Mouse (Mus musculus) small intestine, adult 2 months (tissue): ENCODE measurements at regions not wholly inside any gene's neighbourhood (a gene's known extent, or its start where the extent isn't known, plus 50 kb on each side); places are given as distances from the start of the nearest gene placed in this dataset.

Experiments used
- H3K27ac ChIP-seq: fragments of 200-500 bp; 2 replicates; pipeline ENCODE4 v1.5.1; 2012; ENCODE audit warnings: low read depth, low read length, control low read depth, inconsistent platforms; ENCODE audit not compliant: insufficient read depth
- H3K27me3 ChIP-seq: fragments of 200-500 bp; 2 replicates; pipeline ENCODE4 v1.6.1; 2012; ENCODE audit warnings: mild to moderate bottlenecking, moderate library complexity, low read length, inconsistent platforms; ENCODE audit not compliant: control insufficient read depth, insufficient read depth
- H3K36me3 ChIP-seq: fragments of 200-500 bp; 2 replicates; pipeline ENCODE4 v1.6.1; 2012; ENCODE audit warnings: mild to moderate bottlenecking, low read length, control low read depth, inconsistent platforms; ENCODE audit not compliant: control insufficient read depth, insufficient read depth
- H3K4me1 ChIP-seq: fragments of 200-500 bp; 2 replicates; pipeline ENCODE4 v1.6.1; 2012; ENCODE audit warnings: low read length, inconsistent platforms, mixed read lengths; ENCODE audit not compliant: control insufficient read depth, insufficient read depth, insufficient read length
- H3K4me3 ChIP-seq: fragments of 200-500 bp; 2 replicates; pipeline ENCODE4 v1.5.1; 2012; ENCODE audit warnings: low read depth, mild to moderate bottlenecking, control low read depth, inconsistent platforms, low read length, moderate library complexity
- CTCF ChIP-seq: fragments of 200-500 bp; IDR thresholded peaks from 2 replicates; pipeline ENCODE4 v1.5.1; 2012; ENCODE audit warnings: low read depth, mild to moderate bottlenecking, control low read depth, inconsistent platforms, low read length, moderate library complexity, mixed read lengths; ENCODE audit not compliant: insufficient replicate concordance, insufficient read length; ENCODE audit errors: extremely low read depth
- POLR2A ChIP-seq: fragments of 200-500 bp; IDR thresholded peaks from 2 replicates; pipeline ENCODE4 v1.6.1; 2012; ENCODE audit warnings: low read depth, mild to moderate bottlenecking, control low read depth, inconsistent platforms, low read length, moderate library complexity
- WGBS: fragments of 180-500 bp; shearing (Covaris S2); methylation state at CpG from one replicate; pipeline ENCODE4 v1.1.7; 2018; 5-methylcytosine and 5-hydroxymethylcytosine counted together

DNA sequence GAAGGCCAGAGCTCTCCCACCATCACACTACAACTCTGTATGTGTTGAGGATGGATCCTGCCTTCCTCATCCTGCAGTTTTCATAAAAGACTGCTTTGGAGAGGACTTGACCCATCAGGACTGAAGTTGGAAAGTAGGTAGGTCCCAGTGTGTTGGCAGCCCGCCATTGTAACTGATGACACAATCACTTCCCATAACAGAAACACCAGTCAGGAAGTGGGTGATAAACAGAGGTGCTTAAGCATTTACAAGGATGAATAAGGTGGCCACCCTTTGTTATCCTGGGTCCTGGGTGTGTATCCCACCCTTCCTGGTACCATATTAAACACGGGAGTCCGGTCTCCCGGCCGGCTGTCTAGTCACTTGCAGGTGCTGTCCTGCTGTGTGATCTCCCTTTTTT lies 118.3 kb downstream of the Snx10 start:
- TF ChIP-seq CTCF = no peak
- no peak for TF ChIP-seq POLR2A
- no peak overlapping the region for H3K27ac ChIP-seq
- H3K4me3 ChIP-seq = no peak overlapping the region
- no peaks in the 10 kb centered on the region for H3K27me3 ChIP-seq
- no peaks in the 10 kb centered on the region for H3K36me3 ChIP-seq
- no peaks in the 10 kb centered on the region for H3K4me1 ChIP-seq
- WGBS = 40% methylated on average over 5 of the region's 5 CpGs

DNA sequence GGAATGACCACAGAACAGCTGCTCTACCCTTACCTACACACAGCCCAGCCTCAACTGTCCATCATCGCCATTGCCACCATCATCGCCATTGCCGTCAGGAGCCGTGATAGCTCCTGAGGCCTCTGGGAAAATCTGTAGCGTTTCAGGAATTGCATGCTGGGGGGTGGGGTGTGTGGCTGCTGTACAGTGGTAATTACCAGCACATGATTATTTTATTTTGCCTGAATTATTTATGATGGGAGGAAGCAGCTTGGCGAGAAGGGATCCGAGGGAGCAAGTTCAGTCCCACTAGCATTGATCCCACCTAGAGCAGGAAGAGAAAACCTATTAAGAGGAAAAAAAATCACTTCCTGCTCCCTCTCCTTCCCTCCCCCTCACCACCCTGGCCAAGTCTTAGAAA lies 125.1 kb downstream of the Snx10 start:
- no peaks in the 10 kb centered on the region for H3K4me1 ChIP-seq
- H3K36me3 ChIP-seq = no peaks in the 10 kb centered on the region
- H3K27ac ChIP-seq = no peak overlapping the region
- H3K4me3 ChIP-seq = no peak overlapping the region
- H3K27me3 ChIP-seq = no peaks in the 10 kb centered on the region
- 86% methylated on average over 7 of the region's 7 CpGs for WGBS
- TF ChIP-seq POLR2A (no peak), CTCF (no peak)

DNA sequence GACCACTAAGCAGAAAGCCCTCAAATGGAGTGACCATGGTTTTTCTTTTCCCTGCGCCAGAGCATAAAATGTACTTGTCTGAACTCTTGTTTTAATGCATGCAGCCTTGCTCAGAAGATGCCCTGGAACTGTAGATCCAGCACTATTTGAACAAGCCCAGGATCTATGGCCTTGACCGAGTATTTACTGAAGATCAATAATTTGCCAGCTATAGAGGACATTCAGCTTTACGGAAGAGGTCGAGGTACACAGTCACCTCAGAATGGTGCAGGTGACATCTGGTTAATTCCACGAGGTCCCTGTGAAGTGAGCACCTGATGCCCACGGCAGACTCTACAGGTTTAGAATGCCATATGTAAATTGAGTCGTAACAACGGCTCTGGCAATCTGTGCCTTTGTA lies 130.1 kb downstream of the Snx10 start:
- Histone ChIP-seq H3K36me3 (no peaks in the 10 kb centered on the region), H3K4me1 (no peaks in the 10 kb centered on the region), H3K4me3 (no peak overlapping the region), H3K27ac (no peak overlapping the region), H3K27me3 (no peaks in the 10 kb centered on the region)
- WGBS = 66% methylated on average over 8 of the region's 8 CpGs
- no peak for TF ChIP-seq POLR2A
- no peak for TF ChIP-seq CTCF

DNA sequence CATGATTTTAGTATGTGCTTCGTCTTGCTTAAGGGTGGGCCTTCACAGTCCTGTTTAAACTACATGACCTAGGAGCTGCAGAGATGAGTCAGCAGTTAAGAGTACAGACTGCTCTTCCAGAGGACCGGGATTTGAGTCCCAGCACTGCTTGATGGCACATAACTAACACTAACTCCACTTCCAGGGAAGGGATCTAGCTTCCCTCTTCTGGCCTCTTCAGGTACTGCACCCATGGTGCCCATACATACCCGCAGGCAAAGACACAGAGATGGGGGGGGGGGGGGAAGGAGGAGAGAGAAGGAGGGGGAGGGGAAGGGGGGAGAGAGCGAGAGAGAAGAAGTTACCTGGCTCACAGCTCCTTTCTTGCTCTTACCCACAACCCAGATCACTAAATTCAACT lies 131.3 kb downstream of the Snx10 start:
- TF ChIP-seq CTCF (no peak), POLR2A (no peak)
- 92% methylated on average over 4 of the region's 4 CpGs for WGBS
- Histone ChIP-seq H3K27ac (no peak overlapping the region), H3K27me3 (no peaks in the 10 kb centered on the region), H3K36me3 (no peaks in the 10 kb centered on the region), H3K4me1 (no peaks in the 10 kb centered on the region), H3K4me3 (no peak overlapping the region)

DNA sequence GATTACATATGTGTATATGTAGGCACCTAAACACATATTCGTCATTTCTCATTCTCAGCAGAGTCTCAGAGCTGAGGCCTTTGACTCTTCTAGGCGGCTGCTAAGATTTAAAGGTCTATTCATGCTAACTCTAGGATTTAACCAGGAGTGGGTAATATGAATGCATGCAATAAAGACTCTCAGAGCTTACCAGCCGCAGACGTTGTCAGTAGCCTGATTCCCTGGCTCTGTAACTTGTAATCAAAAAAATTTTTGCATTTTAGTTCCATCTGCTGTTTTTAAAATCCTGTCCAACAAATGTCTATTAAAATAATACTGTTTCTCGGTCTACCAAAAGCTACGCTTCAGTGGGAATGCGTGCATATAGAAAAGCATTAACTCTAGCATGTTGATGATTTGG lies 132.4 kb downstream of the Snx10 start:
- Histone ChIP-seq H3K27ac (no peak overlapping the region), H3K4me1 (no peaks in the 10 kb centered on the region), H3K36me3 (no peaks in the 10 kb centered on the region), H3K27me3 (no peaks in the 10 kb centered on the region), H3K4me3 (no peak overlapping the region)
- 93% methylated on average over 7 of the region's 7 CpGs for WGBS
- no peak for TF ChIP-seq CTCF

DNA sequence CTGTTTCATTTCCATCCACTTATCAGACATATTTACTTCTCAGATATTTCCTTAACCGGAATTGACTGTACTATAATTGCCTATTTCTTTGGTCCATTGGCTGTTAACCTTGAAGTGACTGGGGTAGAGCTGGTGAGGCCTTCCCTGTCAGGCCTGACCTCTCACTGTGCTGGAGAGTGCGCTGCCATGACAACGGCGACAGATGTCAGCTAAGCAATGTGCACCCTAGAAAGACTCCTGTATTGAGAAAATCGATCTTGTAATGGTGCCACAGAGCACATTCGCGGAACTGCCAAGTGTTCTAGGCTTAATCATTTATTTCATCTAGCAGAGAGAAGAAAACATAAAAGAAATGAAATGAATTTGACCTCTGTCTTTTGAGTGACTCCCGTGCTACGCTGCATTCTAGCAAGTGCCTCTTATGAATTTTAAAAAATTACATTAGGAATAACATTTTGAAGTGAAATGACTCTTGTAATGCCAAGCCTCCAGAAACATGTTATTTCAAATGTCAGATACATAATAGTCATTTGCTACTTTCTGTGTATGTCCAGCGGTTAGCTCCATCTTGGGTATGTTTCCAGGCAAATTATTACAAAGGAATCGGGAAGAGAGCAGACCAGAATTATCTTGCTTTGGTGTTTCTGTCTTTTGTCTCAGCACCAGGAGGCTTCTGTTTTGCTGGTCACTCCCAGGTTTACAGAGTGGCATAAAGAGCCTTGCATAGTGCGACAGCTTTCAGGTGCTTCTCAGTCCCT lies 133.4 kb downstream of the Snx10 start:
- no peaks in the 10 kb centered on the region for H3K36me3 ChIP-seq
- H3K4me1 ChIP-seq = no peaks in the 10 kb centered on the region
- no peak overlapping the region for H3K4me3 ChIP-seq
- TF ChIP-seq CTCF (no peak), POLR2A (no peak)
- no peaks in the 10 kb centered on the region for H3K27me3 ChIP-seq
- WGBS = 70% methylated on average over 12 of the region's 12 CpGs
- H3K27ac ChIP-seq = no peak overlapping the region

DNA sequence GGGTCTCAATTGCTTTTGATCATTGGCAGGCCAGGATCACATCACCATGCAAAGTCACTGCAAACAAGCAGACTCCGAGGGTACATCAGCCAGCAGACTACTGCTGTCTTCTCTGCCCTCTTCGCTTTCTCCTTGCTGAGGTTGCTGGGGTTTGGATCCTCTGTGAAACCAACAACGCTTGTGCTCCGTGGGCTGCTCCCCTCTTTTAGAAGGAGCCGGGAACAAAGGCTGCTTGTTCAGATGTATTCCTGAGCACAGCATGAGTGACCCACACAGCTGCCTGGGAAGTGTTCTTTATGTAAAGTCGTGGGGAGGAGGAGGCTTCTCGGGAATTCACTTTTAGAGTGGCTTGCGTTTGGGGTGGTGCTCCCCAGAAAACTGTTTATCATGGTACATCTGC lies 134.7 kb downstream of the Snx10 start:
- no peak for TF ChIP-seq POLR2A
- TF ChIP-seq CTCF = no peak
- Histone ChIP-seq H3K36me3 (no peaks in the 10 kb centered on the region), H3K4me1 (no peaks in the 10 kb centered on the region), H3K27ac (no peak overlapping the region), H3K4me3 (no peak overlapping the region), H3K27me3 (no peaks in the 10 kb centered on the region)
- 73% methylated on average over 8 of the region's 8 CpGs for WGBS
